Mouse (Mus musculus): ENCODE results near the gene Ypel2. TPM values are rescaled to one million over a fixed set of nuclear protein-coding genes. Genes with fewer than 3 reads are reported as not detected.

The Ypel2 gene
- polyA plus RNA-seq, 1 experiment from 2014 or later: 3.1 TPM

- Histone ChIP-seq H3K4me3 (ENCODE audit: low read depth, low read length) (no peak overlapping the region), H3K27me3 (ENCODE audit: control insufficient read depth, insufficient read depth, low read length) (no peaks in the 10 kb centered on the region), H3K9me3 (ENCODE audit: control insufficient read depth, low read length) (no peaks in the 10 kb centered on the region), H3K27ac (ENCODE audit: low read depth, low read length) (no peak overlapping the region), H3K9ac (replicated peaks; ENCODE audit: low read depth, low read length) (no peak overlapping the region), H3K4me2 (ENCODE audit: low read depth, low read length) (no peak overlapping the region), H3K4me1 (ENCODE audit: control insufficient read depth, insufficient read depth, low read length) (no peaks in the 10 kb centered on the region), H3K36me3 (ENCODE audit: control insufficient read depth, insufficient read depth, low read length) (no peaks in the 10 kb centered on the region)
- WGBS: 85% methylated on average over 3 of the region's 3 CpGs
- ATAC-seq (ENCODE audit: low read depth): no peak
Observed at GRCm38 (mm10) chr11:86938551-86938950, 55.0 kb downstream of the Ypel2 start.

GRCm38 (mm10) chr11:86938108-86938507, 55.4 kb downstream of the Ypel2 start:
- no peak for ATAC-seq (ENCODE audit: low read depth)
- H3K4me2 ChIP-seq (ENCODE audit: low read depth, low read length): no peak overlapping the region
- H3K27ac ChIP-seq (ENCODE audit: low read depth, low read length): no peak overlapping the region
- H3K36me3 ChIP-seq (ENCODE audit: control insufficient read depth, insufficient read depth, low read length): no peaks in the 10 kb centered on the region
- 87% methylated on average over 4 of the region's 4 CpGs for WGBS
- H3K4me3 ChIP-seq (ENCODE audit: low read depth, low read length): no peak overlapping the region
- H3K9ac ChIP-seq (replicated peaks; ENCODE audit: low read depth, low read length): no peak overlapping the region
- H3K4me1 ChIP-seq (ENCODE audit: control insufficient read depth, insufficient read depth, low read length): no peaks in the 10 kb centered on the region
- H3K9me3 ChIP-seq (ENCODE audit: control insufficient read depth, low read length): no peaks in the 10 kb centered on the region
- H3K27me3 ChIP-seq (ENCODE audit: control insufficient read depth, insufficient read depth, low read length): no peaks in the 10 kb centered on the region

- Histone ChIP-seq H3K27me3 (ENCODE audit: control insufficient read depth, insufficient read depth, low read length) (no peaks in the 10 kb centered on the region), H3K4me2 (ENCODE audit: low read depth, low read length) (no peak overlapping the region), H3K27ac (ENCODE audit: low read depth, low read length) (no peak overlapping the region), H3K9me3 (ENCODE audit: control insufficient read depth, low read length) (no peaks in the 10 kb centered on the region), H3K4me1 (ENCODE audit: control insufficient read depth, insufficient read depth, low read length) (no peaks in the 10 kb centered on the region), H3K9ac (replicated peaks; ENCODE audit: low read depth, low read length) (no peak overlapping the region), H3K4me3 (ENCODE audit: low read depth, low read length) (no peak overlapping the region), H3K36me3 (ENCODE audit: control insufficient read depth, insufficient read depth, low read length) (no peaks in the 10 kb centered on the region)
- 66% methylated on average over 9 of the region's 9 CpGs for WGBS
- no peak for ATAC-seq (ENCODE audit: low read depth)
Observed at GRCm38 (mm10) chr11:86936938-86937337, 56.6 kb downstream of the Ypel2 start.

GRCm38 (mm10) chr11:86934895-86935294, 58.6 kb downstream of the Ypel2 start:
- H3K27ac ChIP-seq (ENCODE audit: low read depth, low read length): no peak overlapping the region
- no peaks in the 10 kb centered on the region for H3K27me3 ChIP-seq (ENCODE audit: control insufficient read depth, insufficient read depth, low read length)
- no peak overlapping the region for H3K9ac ChIP-seq (replicated peaks; ENCODE audit: low read depth, low read length)
- H3K4me3 ChIP-seq (ENCODE audit: low read depth, low read length): no peak overlapping the region
- no peaks in the 10 kb centered on the region for H3K36me3 ChIP-seq (ENCODE audit: control insufficient read depth, insufficient read depth, low read length)
- no peaks in the 10 kb centered on the region for H3K4me1 ChIP-seq (ENCODE audit: control insufficient read depth, insufficient read depth, low read length)
- 38% methylated on average over 2 of the region's 2 CpGs for WGBS
- no peaks in the 10 kb centered on the region for H3K9me3 ChIP-seq (ENCODE audit: control insufficient read depth, low read length)
- no peak for ATAC-seq (ENCODE audit: low read depth)
- no peak overlapping the region for H3K4me2 ChIP-seq (ENCODE audit: low read depth, low read length)

GRCm38 (mm10) chr11:86932201-86932600, 61.3 kb downstream of the Ypel2 start:
- Histone ChIP-seq H3K27ac (ENCODE audit: low read depth, low read length) (no peak overlapping the region), H3K9ac (replicated peaks; ENCODE audit: low read depth, low read length) (no peak overlapping the region), H3K4me1 (ENCODE audit: control insufficient read depth, insufficient read depth, low read length) (no peaks in the 10 kb centered on the region), H3K9me3 (ENCODE audit: control insufficient read depth, low read length) (no peaks in the 10 kb centered on the region), H3K4me3 (ENCODE audit: low read depth, low read length) (no peak overlapping the region), H3K27me3 (ENCODE audit: control insufficient read depth, insufficient read depth, low read length) (no peaks in the 10 kb centered on the region), H3K4me2 (ENCODE audit: low read depth, low read length) (no peak overlapping the region), H3K36me3 (ENCODE audit: control insufficient read depth, insufficient read depth, low read length) (no peaks in the 10 kb centered on the region)
- WGBS: 92% methylated on average over 2 of the region's 2 CpGs
- no peak for ATAC-seq (ENCODE audit: low read depth)

- H3K4me3 ChIP-seq (ENCODE audit: low read depth, low read length): no peak overlapping the region
- ATAC-seq (ENCODE audit: low read depth): no peak
- H3K36me3 ChIP-seq (ENCODE audit: control insufficient read depth, insufficient read depth, low read length): no peaks in the 10 kb centered on the region
- H3K4me1 ChIP-seq (ENCODE audit: control insufficient read depth, insufficient read depth, low read length): no peaks in the 10 kb centered on the region
- H3K27me3 ChIP-seq (ENCODE audit: control insufficient read depth, insufficient read depth, low read length): no peaks in the 10 kb centered on the region
- WGBS: 64% methylated on average over 10 of the region's 10 CpGs
- no peak overlapping the region for H3K9ac ChIP-seq (replicated peaks; ENCODE audit: low read depth, low read length)
- no peak overlapping the region for H3K27ac ChIP-seq (ENCODE audit: low read depth, low read length)
- H3K4me2 ChIP-seq (ENCODE audit: low read depth, low read length): no peak overlapping the region
- H3K9me3 ChIP-seq (ENCODE audit: control insufficient read depth, low read length): no peaks in the 10 kb centered on the region
Observed at GRCm38 (mm10) chr11:86930636-86931180, 62.8 kb downstream of the Ypel2 start.

- Histone ChIP-seq H3K27me3 (ENCODE audit: control insufficient read depth, insufficient read depth, low read length) (no peaks in the 10 kb centered on the region), H3K4me1 (ENCODE audit: control insufficient read depth, insufficient read depth, low read length) (no peaks in the 10 kb centered on the region), H3K4me2 (ENCODE audit: low read depth, low read length) (no peak overlapping the region), H3K9me3 (ENCODE audit: control insufficient read depth, low read length) (no peaks in the 10 kb centered on the region), H3K4me3 (ENCODE audit: low read depth, low read length) (no peak overlapping the region), H3K9ac (replicated peaks; ENCODE audit: low read depth, low read length) (no peak overlapping the region), H3K36me3 (ENCODE audit: control insufficient read depth, insufficient read depth, low read length) (no peaks in the 10 kb centered on the region), H3K27ac (ENCODE audit: low read depth, low read length) (no peak overlapping the region)
- ATAC-seq (ENCODE audit: low read depth): no peak
Observed at GRCm38 (mm10) chr11:86929985-86930384, 63.5 kb downstream of the Ypel2 start.

- Histone ChIP-seq H3K27me3 (ENCODE audit: control insufficient read depth, insufficient read depth, low read length) (no peaks in the 10 kb centered on the region), H3K4me3 (ENCODE audit: low read depth, low read length) (no peak overlapping the region), H3K4me2 (ENCODE audit: low read depth, low read length) (no peak overlapping the region), H3K9me3 (ENCODE audit: control insufficient read depth, low read length) (no peaks in the 10 kb centered on the region), H3K9ac (replicated peaks; ENCODE audit: low read depth, low read length) (no peak overlapping the region), H3K27ac (ENCODE audit: low read depth, low read length) (no peak overlapping the region), H3K4me1 (ENCODE audit: control insufficient read depth, insufficient read depth, low read length) (no peaks in the 10 kb centered on the region), H3K36me3 (ENCODE audit: control insufficient read depth, insufficient read depth, low read length) (no peaks in the 10 kb centered on the region)
- WGBS: 90% methylated on average over 4 of the region's 4 CpGs
- ATAC-seq (ENCODE audit: low read depth): no peak
Observed at GRCm38 (mm10) chr11:86929531-86929930, 64.0 kb downstream of the Ypel2 start.

- no peak overlapping the region for H3K27ac ChIP-seq (ENCODE audit: low read depth, low read length)
- no peak for ATAC-seq (ENCODE audit: low read depth)
- H3K4me2 ChIP-seq (ENCODE audit: low read depth, low read length): no peak overlapping the region
- no peaks in the 10 kb centered on the region for H3K9me3 ChIP-seq (ENCODE audit: control insufficient read depth, low read length)
- no peaks in the 10 kb centered on the region for H3K36me3 ChIP-seq (ENCODE audit: control insufficient read depth, insufficient read depth, low read length)
- no peak overlapping the region for H3K9ac ChIP-seq (replicated peaks; ENCODE audit: low read depth, low read length)
- 90% methylated on average over 9 of the region's 9 CpGs for WGBS
- no peak overlapping the region for H3K4me3 ChIP-seq (ENCODE audit: low read depth, low read length)
- H3K27me3 ChIP-seq (ENCODE audit: control insufficient read depth, insufficient read depth, low read length): no peaks in the 10 kb centered on the region
- no peaks in the 10 kb centered on the region for H3K4me1 ChIP-seq (ENCODE audit: control insufficient read depth, insufficient read depth, low read length)
Observed at GRCm38 (mm10) chr11:86925085-86925638, 68.3 kb downstream of the Ypel2 start.

Measured in neural tube, embryonic 14.5 days (tissue).